Mouse (Mus musculus) limb, embryonic 11.5 days (tissue): ENCODE results near the gene Thsd7b. TPM values are rescaled to one million over a fixed set of nuclear protein-coding genes. Genes with fewer than 3 reads are reported as not detected.

Experiments used
- ATAC-seq: fragments of 200-750 bp; cut with Nextera tagmentation; 2 replicates; pipeline ENCODE4 v1.8.0; 2017; ENCODE audit warnings: low read depth; ENCODE audit not compliant: insufficient number of reproducible peaks, low FRiP score, low TSS enrichment
- DNase-seq: peaks from one replicate; pipeline ENCODE4 v3.0.0-alpha.2; 2015; ENCODE audit warnings: low spot score
- H3K27ac ChIP-seq: fragments of 300-500 bp; sonication (generic); replicated peaks from 2 replicates; pipeline ENCODE4 v1.5.1; 2014; ENCODE audit warnings: low read depth, mild to moderate bottlenecking, low read length
- H3K27me3 ChIP-seq: fragments of 300-500 bp; sonication (generic); 2 replicates; pipeline ENCODE4 v1.6.1; 2014; ENCODE audit warnings: mild to moderate bottlenecking, low read length, mixed read lengths; ENCODE audit not compliant: control insufficient read depth, insufficient read depth
- H3K36me3 ChIP-seq: fragments of 300-500 bp; sonication (generic); 2 replicates; pipeline ENCODE4 v1.6.1; 2014; ENCODE audit warnings: mild to moderate bottlenecking, low read length, moderate library complexity, mixed read lengths; ENCODE audit not compliant: control insufficient read depth, insufficient read depth
- H3K4me1 ChIP-seq: fragments of 300-500 bp; sonication (generic); 2 replicates; pipeline ENCODE4 v1.6.1; 2014; ENCODE audit warnings: low read length, mixed read lengths; ENCODE audit not compliant: control insufficient read depth, insufficient read depth
- H3K4me2 ChIP-seq: fragments of 300-500 bp; sonication (generic); 2 replicates; pipeline ENCODE4 v1.6.1; 2014; ENCODE audit warnings: low read depth, mild to moderate bottlenecking, moderate library complexity; ENCODE audit not compliant: severe bottlenecking
- H3K4me3 ChIP-seq: fragments of 300-500 bp; sonication (generic); 2 replicates; pipeline ENCODE4 v1.5.1; 2014; ENCODE audit warnings: low read depth, low read length
- H3K9ac ChIP-seq: fragments of 300-500 bp; sonication (generic); 2 replicates; pipeline ENCODE4 v1.6.1; 2014; ENCODE audit warnings: mild to moderate bottlenecking, low read length
- H3K9me3 ChIP-seq: fragments of 300-500 bp; sonication (generic); 2 replicates; pipeline ENCODE4 v1.6.1; 2016; ENCODE audit warnings: low read length; ENCODE audit not compliant: control insufficient read depth
- WGBS: fragments of 180-500 bp; shearing (Covaris S2); extraction: QIAGEN DNeasy Blood & Tissue Kit; methylation state at CpG from one replicate; pipeline ENCODE4 v1.1.7; 2014; 5-methylcytosine and 5-hydroxymethylcytosine counted together
- polyA plus RNA-seq: library from polyadenylated mRNA; unstranded; fragments of >200 nt; fragmentation: Nextera tagmentation; extraction: Ambion mirVana; gene quantifications from 2 replicates; pipeline ENCODE4 v1.2.1, GENCODE M21; 2014

Gene Thsd7b
- polyA plus RNA-seq, 1 experiment from 2014 or later: 0.40 TPM

- H3K27me3 ChIP-seq: no peaks in the 10 kb centered on the region
- H3K9me3 ChIP-seq: no peaks in the 10 kb centered on the region
- H3K4me3 ChIP-seq: no peak overlapping the region
- whole genome bisulfite sequencing: 57% methylated on average over 2 of the region's 2 CpGs
- DNase-seq: no peak
- H3K27ac ChIP-seq: no peak overlapping the region
- ATAC-seq: no peak
- H3K9ac ChIP-seq: no peak overlapping the region
- H3K36me3 ChIP-seq: no peaks in the 10 kb centered on the region
- no peaks in the 10 kb centered on the region for H3K4me1 ChIP-seq
- H3K4me2 ChIP-seq: no peak overlapping the region
These were observed 491.6 kb downstream of the Thsd7b start for GRCm38 (mm10) chr1:129764748-129765147.

GRCm38 (mm10) chr1:129777055-129777454 lies 504.0 kb downstream of the Thsd7b start:
- no peak overlapping the region for H3K4me3 ChIP-seq
- no peak overlapping the region for H3K27ac ChIP-seq
- no peak for DNase-seq
- ATAC-seq: no peak
- no peak overlapping the region for H3K9ac ChIP-seq
- no peaks in the 10 kb centered on the region for H3K4me1 ChIP-seq
- no peaks in the 10 kb centered on the region for H3K9me3 ChIP-seq
- WGBS: 85% methylated on average over 5 of the region's 5 CpGs
- H3K4me2 ChIP-seq: no peak overlapping the region
- no peaks in the 10 kb centered on the region for H3K36me3 ChIP-seq
- H3K27me3 ChIP-seq: no peaks in the 10 kb centered on the region

- no peak for DNase-seq
- Histone ChIP-seq H3K4me2 (no peak overlapping the region), H3K9me3 (no peaks in the 10 kb centered on the region), H3K36me3 (no peaks in the 10 kb centered on the region), H3K4me1 (no peaks in the 10 kb centered on the region), H3K27me3 (no peaks in the 10 kb centered on the region), H3K9ac (no peak overlapping the region), H3K4me3 (no peak overlapping the region), H3K27ac (no peak overlapping the region)
- ATAC-seq: no peak
- 73% methylated on average over 4 of the region's 4 CpGs for WGBS
These were observed 506.4 kb downstream of the Thsd7b start for GRCm38 (mm10) chr1:129779506-129779905.

GRCm38 (mm10) chr1:129780589-129780988 lies 507.5 kb downstream of the Thsd7b start:
- Histone ChIP-seq H3K4me1 (no peaks in the 10 kb centered on the region), H3K9ac (no peak overlapping the region), H3K27me3 (no peaks in the 10 kb centered on the region), H3K4me2 (no peak overlapping the region), H3K36me3 (no peaks in the 10 kb centered on the region), H3K27ac (no peak overlapping the region), H3K9me3 (no peaks in the 10 kb centered on the region), H3K4me3 (no peak overlapping the region)
- WGBS: 53% methylated on average over 1 of the region's 1 CpGs
- ATAC-seq (no peak), DNase-seq (no peak)

- Histone ChIP-seq H3K27me3 (no peaks in the 10 kb centered on the region), H3K27ac (no peak overlapping the region), H3K4me1 (no peaks in the 10 kb centered on the region), H3K9ac (no peak overlapping the region), H3K9me3 (no peaks in the 10 kb centered on the region), H3K4me3 (no peak overlapping the region), H3K36me3 (no peaks in the 10 kb centered on the region), H3K4me2 (no peak overlapping the region)
- DNase-seq (no peak), ATAC-seq (no peak)
These were observed 525.4 kb downstream of the Thsd7b start for GRCm38 (mm10) chr1:129798519-129798918.

- DNase-seq (no peak), ATAC-seq (no peak)
- Histone ChIP-seq H3K27me3 (no peaks in the 10 kb centered on the region), H3K4me2 (no peak overlapping the region), H3K9me3 (no peaks in the 10 kb centered on the region), H3K4me3 (no peak overlapping the region), H3K4me1 (no peaks in the 10 kb centered on the region), H3K9ac (no peak overlapping the region), H3K36me3 (no peaks in the 10 kb centered on the region), H3K27ac (no peak overlapping the region)
- WGBS: 72% methylated on average over 4 of the region's 4 CpGs
These were observed 553.8 kb downstream of the Thsd7b start for GRCm38 (mm10) chr1:129826927-129827326.

- Histone ChIP-seq H3K27me3 (no peaks in the 10 kb centered on the region), H3K9me3 (no peaks in the 10 kb centered on the region), H3K4me2 (no peak overlapping the region), H3K4me3 (no peak overlapping the region), H3K9ac (no peak overlapping the region), H3K27ac (no peak overlapping the region), H3K4me1 (no peaks in the 10 kb centered on the region), H3K36me3 (no peaks in the 10 kb centered on the region)
- WGBS: 69% methylated on average over 2 of the region's 2 CpGs
- no peak for DNase-seq
- no peak for ATAC-seq
These were observed 564.2 kb downstream of the Thsd7b start for GRCm38 (mm10) chr1:129837324-129837723.

GRCm38 (mm10) chr1:129837776-129838175 lies 564.7 kb downstream of the Thsd7b start:
- H3K27me3 ChIP-seq: no peaks in the 10 kb centered on the region
- H3K36me3 ChIP-seq: no peaks in the 10 kb centered on the region
- no peaks in the 10 kb centered on the region for H3K9me3 ChIP-seq
- no peak overlapping the region for H3K27ac ChIP-seq
- H3K4me1 ChIP-seq: no peaks in the 10 kb centered on the region
- DNase-seq (peak; percentile 33), ATAC-seq (peak; percentile 75; the same call in 1 of the 2 replicates)
- WGBS: 15% methylated on average over 3 of the region's 3 CpGs
- H3K4me2 ChIP-seq: no peak overlapping the region
- H3K9ac ChIP-seq: no peak overlapping the region
- no peak overlapping the region for H3K4me3 ChIP-seq

GRCm38 (mm10) chr1:129838486-129838885 lies 565.4 kb downstream of the Thsd7b start:
- Histone ChIP-seq H3K36me3 (no peaks in the 10 kb centered on the region), H3K4me1 (no peaks in the 10 kb centered on the region), H3K4me2 (no peak overlapping the region), H3K9me3 (no peaks in the 10 kb centered on the region), H3K27me3 (no peaks in the 10 kb centered on the region), H3K4me3 (no peak overlapping the region), H3K9ac (no peak overlapping the region), H3K27ac (no peak overlapping the region)
- DNase-seq (no peak), ATAC-seq (no peak)
